ENCODE assay signal across 7 mouse cellular contexts in the genomic region with DNA sequence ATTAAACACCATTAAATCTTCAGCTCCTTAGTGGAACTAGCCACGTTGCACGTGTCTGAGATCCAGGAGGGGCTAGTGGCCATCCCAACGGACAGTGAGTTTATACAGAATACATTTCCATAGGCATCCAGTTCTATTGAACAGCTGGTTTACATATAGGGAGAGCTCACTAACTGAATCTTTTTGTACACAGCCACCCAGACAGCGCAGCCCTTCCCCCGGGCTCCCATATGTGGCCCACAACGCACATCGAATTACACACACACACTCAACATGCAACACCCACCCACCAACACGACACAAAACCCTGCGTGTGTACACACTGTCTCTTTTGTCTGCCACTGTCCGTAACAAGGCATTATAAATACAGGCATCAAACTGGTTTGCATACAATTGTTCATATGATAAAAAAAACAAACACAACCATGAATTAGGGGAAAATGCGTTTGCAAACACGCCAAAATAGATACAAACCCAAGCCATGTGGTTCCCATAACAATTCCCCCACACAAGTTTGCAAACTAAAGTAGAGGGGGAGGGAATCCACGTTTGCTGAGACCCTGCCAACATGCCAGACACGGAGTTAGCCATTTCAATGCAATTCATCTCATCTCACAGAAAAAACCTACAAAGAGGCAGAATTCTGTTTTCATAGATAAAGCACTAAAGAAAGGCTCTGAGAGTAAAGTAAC. TPM values are rescaled to one million over a fixed set of nuclear protein-coding genes. Genes with fewer than 3 reads are reported as not detected.
A peak's percentile ranks its signal among the peaks of the same experiment; 100 is the strongest.
DNase-seq lines count a peak whose midpoint lies in the region; ATAC-seq lines count a peak whose summit lies in the region.

No protein-coding gene starts in this region.

- no peaks in the 10 kb centered on the region for H3K9me3 ChIP-seq in lung, embryonic 15.5 days
- H3K9me3 ChIP-seq in forebrain, embryonic 15.5 days, result no peaks in the 10 kb centered on the region
- no peaks in the 10 kb centered on the region for H3K9me3 ChIP-seq in liver, embryonic 12.5 days (replicated peaks)
- H3K9me3 ChIP-seq in stomach, embryonic 16.5 days (replicated peaks; ENCODE audit: control insufficient read depth, low read length), result 0 out of 2 replicates have a peak, but pooled peaks cover 3% of the 10 kb centered on the region

- H3K4me1 ChIP-seq in lung, embryonic 15.5 days, result peaks cover 30% of the 10 kb centered on the region
- H3K4me1 ChIP-seq in forebrain, embryonic 15.5 days, result peaks cover 26% of the 10 kb centered on the region
- H3K4me1 ChIP-seq in liver, embryonic 12.5 days, result peaks cover 21% of the 10 kb centered on the region
- H3K4me1 ChIP-seq in stomach, embryonic 16.5 days (ENCODE audit: control insufficient read depth, insufficient read depth, low read length), result peaks cover 27% of the 10 kb centered on the region

- peak overlapping the region; percentile 45 for H3K27ac ChIP-seq in lung, embryonic 15.5 days
- peak overlapping the region; percentile 69 for H3K27ac ChIP-seq in forebrain, embryonic 15.5 days (replicated peaks)
- H3K27ac ChIP-seq in liver, embryonic 12.5 days, result no peak overlapping the region
- H3K27ac ChIP-seq in stomach, embryonic 16.5 days (ENCODE audit: low read length), result peak overlapping the region; percentile 92

- H3K27me3 ChIP-seq in lung, embryonic 15.5 days, result no peaks in the 10 kb centered on the region
- no peaks in the 10 kb centered on the region for H3K27me3 ChIP-seq in forebrain, embryonic 15.5 days
- H3K27me3 ChIP-seq in liver, embryonic 12.5 days (replicated peaks), result peaks cover 20% of the 10 kb centered on the region
- no peaks in the 10 kb centered on the region for H3K27me3 ChIP-seq in stomach, embryonic 16.5 days (ENCODE audit: control insufficient read depth, insufficient read depth, low read length)

- peak overlapping the region; percentile 74 for H3K4me2 ChIP-seq in lung, embryonic 15.5 days
- peak overlapping the region; percentile 70 for H3K4me2 ChIP-seq in forebrain, embryonic 15.5 days (replicated peaks)
- peak overlapping the region; percentile 60 for H3K4me2 ChIP-seq in liver, embryonic 12.5 days
- H3K4me2 ChIP-seq in stomach, embryonic 16.5 days (ENCODE audit: low read depth, low read length), result peak overlapping the region; percentile 83

- peak overlapping the region; percentile 35 for H3K4me3 ChIP-seq in lung, embryonic 15.5 days
- H3K4me3 ChIP-seq in forebrain, embryonic 15.5 days, result peak overlapping the region; percentile 37
- H3K4me3 ChIP-seq in liver, embryonic 12.5 days, result no peak overlapping the region; the same call in 1 of the 2 replicates
- peak overlapping the region; percentile 34 for H3K4me3 ChIP-seq in stomach, embryonic 16.5 days (replicated peaks; ENCODE audit: low read length)

- 33% methylated on average over 14 of the region's 14 CpGs for WGBS in lung, embryonic 15.5 days
- 35% methylated on average over 14 of the region's 14 CpGs for WGBS in forebrain, embryonic 15.5 days
- WGBS in liver, embryonic 12.5 days (ENCODE audit: insufficient replicate concordance), result 64% methylated on average over 14 of the region's 14 CpGs
- 26% methylated on average over 14 of the region's 14 CpGs for WGBS in stomach, embryonic 16.5 days

- no peak overlapping the region; the same call in 1 of the 2 replicates for H3K9ac ChIP-seq in lung, embryonic 15.5 days
- H3K9ac ChIP-seq in forebrain, embryonic 15.5 days (replicated peaks), result peak overlapping the region; percentile 48; the same call in 1 of the 2 replicates
- H3K9ac ChIP-seq in liver, embryonic 12.5 days, result peak overlapping the region; percentile 48; the same call in 1 of the 2 replicates
- peak overlapping the region; percentile 63 for H3K9ac ChIP-seq in stomach, embryonic 16.5 days (ENCODE audit: low read length)

- peaks cover 1% of the 10 kb centered on the region; the same call in 1 of the 2 replicates for H3K36me3 ChIP-seq in lung, embryonic 15.5 days
- H3K36me3 ChIP-seq in forebrain, embryonic 15.5 days, result no peaks in the 10 kb centered on the region
- peaks cover 3% of the 10 kb centered on the region for H3K36me3 ChIP-seq in liver, embryonic 12.5 days
- H3K36me3 ChIP-seq in stomach, embryonic 16.5 days (ENCODE audit: control insufficient read depth, insufficient read depth, low read length), result no peaks in the 10 kb centered on the region

- DNase-seq in lung, postnatal 25 days (ENCODE audit: low spot score), result no peak
- no peak for DNase-seq in cerebellum, postnatal 14 days
- DNase-seq in urinary bladder, adult 18-20 months (ENCODE audit: low spot score in 2 of 2), result no peak

- 0 out of 2 replicates have a peak, but pooled peaks have one; percentile 32 for ATAC-seq in lung, embryonic 15.5 days (ENCODE audit: borderline replicate concordance, extremely low read depth, low FRiP score, low TSS enrichment)
- no peak for ATAC-seq in forebrain, embryonic 15.5 days (replicated peaks)
- ATAC-seq in liver, embryonic 12.5 days, result no peak
- peak; percentile 22; the same call in 1 of the 2 replicates for ATAC-seq in stomach, embryonic 16.5 days (ENCODE audit: insufficient read depth, low FRiP score)

RNA-seq across cellular contexts. Expression of a gene that starts 3.0 kb away (rescaled TPM):
- 19.9 and 20.4 TPM in 2 replicates for polyA plus RNA-seq in lung, embryonic 15.5 days (2015; fragmentation: Nextera tagmentation; extraction: Ambion mirVana)
- polyA plus RNA-seq in forebrain, embryonic 15.5 days (2015; fragmentation: Nextera tagmentation; extraction: Ambion mirVana), result 5.6 and 7.0 TPM in 2 replicates
- 19.5 and 19.7 TPM in 2 replicates for polyA plus RNA-seq in liver, embryonic 12.5 days (2016; fragmentation: Nextera tagmentation; extraction: Ambion mirVana)
- polyA plus RNA-seq in stomach, embryonic 16.5 days (2015; fragmentation: Nextera tagmentation; extraction: Ambion mirVana), result 10.8 and 12.4 TPM in 2 replicates

RNA-seq across cellular contexts. Expression of a gene that starts 15.8 kb away (rescaled TPM):
- 71.3 and 76.7 TPM in 2 replicates for polyA plus RNA-seq in lung, embryonic 15.5 days (2015; fragmentation: Nextera tagmentation; extraction: Ambion mirVana)
- 127 and 129 TPM in 2 replicates for polyA plus RNA-seq in forebrain, embryonic 15.5 days (2015; fragmentation: Nextera tagmentation; extraction: Ambion mirVana)
- 21.7 and 23.1 TPM in 2 replicates for polyA plus RNA-seq in liver, embryonic 12.5 days (2016; fragmentation: Nextera tagmentation; extraction: Ambion mirVana)
- polyA plus RNA-seq in stomach, embryonic 16.5 days (2015; fragmentation: Nextera tagmentation; extraction: Ambion mirVana), result 60.6 and 67.4 TPM in 2 replicates

RNA-seq across cellular contexts. Expression of a gene that starts 22.8 kb away (rescaled TPM):
- polyA plus RNA-seq in lung, embryonic 15.5 days (2015; fragmentation: Nextera tagmentation; extraction: Ambion mirVana), result 0.09 and 0.10 TPM in 2 replicates
- polyA plus RNA-seq in forebrain, embryonic 15.5 days (2015; fragmentation: Nextera tagmentation; extraction: Ambion mirVana), result not detected in 2 replicates
- 0.05 TPM in 1 of 2 replicates, not detected in the other for polyA plus RNA-seq in liver, embryonic 12.5 days (2016; fragmentation: Nextera tagmentation; extraction: Ambion mirVana)
- polyA plus RNA-seq in stomach, embryonic 16.5 days (2015; fragmentation: Nextera tagmentation; extraction: Ambion mirVana), result 0.12 TPM in 1 of 2 replicates, not detected in the other

RNA-seq across cellular contexts. Expression of a gene that starts 39.0 kb away (rescaled TPM):
- polyA plus RNA-seq in lung, embryonic 15.5 days (2015; fragmentation: Nextera tagmentation; extraction: Ambion mirVana), result 48.7 and 51.4 TPM in 2 replicates
- polyA plus RNA-seq in forebrain, embryonic 15.5 days (2015; fragmentation: Nextera tagmentation; extraction: Ambion mirVana), result 73.1 and 73.4 TPM in 2 replicates
- 28.4 and 28.9 TPM in 2 replicates for polyA plus RNA-seq in liver, embryonic 12.5 days (2016; fragmentation: Nextera tagmentation; extraction: Ambion mirVana)
- polyA plus RNA-seq in stomach, embryonic 16.5 days (2015; fragmentation: Nextera tagmentation; extraction: Ambion mirVana), result 53.0 and 53.4 TPM in 2 replicates

RNA-seq across cellular contexts. Expression of a gene that starts 50.7 kb away (rescaled TPM):
- polyA plus RNA-seq in lung, embryonic 15.5 days (2015; fragmentation: Nextera tagmentation; extraction: Ambion mirVana), result 13.3 and 13.6 TPM in 2 replicates
- 27.6 and 29.5 TPM in 2 replicates for polyA plus RNA-seq in forebrain, embryonic 15.5 days (2015; fragmentation: Nextera tagmentation; extraction: Ambion mirVana)
- 7.3 and 7.5 TPM in 2 replicates for polyA plus RNA-seq in liver, embryonic 12.5 days (2016; fragmentation: Nextera tagmentation; extraction: Ambion mirVana)
- polyA plus RNA-seq in stomach, embryonic 16.5 days (2015; fragmentation: Nextera tagmentation; extraction: Ambion mirVana), result 12.2 and 13.2 TPM in 2 replicates

Comparison
In these comparisons a context has a peak if more than half of its experiments do, and no peak if none do; other contexts are left out.
1. ATAC-seq: peak in lung, embryonic 15.5 days (single experiment) and stomach, embryonic 16.5 days (single experiment); none in forebrain, embryonic 15.5 days (single experiment) and liver, embryonic 12.5 days (single experiment).
2. Peak in every context shown above with its lines, with median percentiles within 50 percentile points of each other: H3K4me2 ChIP-seq.